Mouse (Mus musculus) c-Kit-positive CD71-negative TER-119-negative erythroid progenitor cells, embryonic 14.5 days (primary cell): ENCODE measurements around the gene Lhx8.
A peak's percentile ranks its signal among the peaks of the same experiment; 100 is the strongest.

Experiments used
- DNase-seq: peaks from one replicate; pipeline ENCODE4 v3.0.0-alpha.2; 2013; ENCODE audit warnings: low read depth

The Lhx8 gene

GRCm38 (mm10) chr3:154321921-154322574, 8.4 kb downstream of the Lhx8 start:
- DNase-seq: no peak

GRCm38 (mm10) chr3:154317651-154318248, 12.7 kb downstream of the Lhx8 start:
- no peak for DNase-seq

GRCm38 (mm10) chr3:154305163-154305884, 25.1 kb downstream of the Lhx8 start:
- DNase-seq: no peak

GRCm38 (mm10) chr3:154301102-154301501, 29.4 kb downstream of the Lhx8 start:
- DNase-seq: no peak

GRCm38 (mm10) chr3:154300006-154300405, 30.5 kb downstream of the Lhx8 start:
- no peak for DNase-seq

GRCm38 (mm10) chr3:154298490-154298889, 32.0 kb downstream of the Lhx8 start:
- no peak for DNase-seq

GRCm38 (mm10) chr3:154297499-154297898, 33.0 kb downstream of the Lhx8 start:
- no peak for DNase-seq

GRCm38 (mm10) chr3:154294924-154295834, 35.3 kb downstream of the Lhx8 start:
- DNase-seq: no peak

GRCm38 (mm10) chr3:154293839-154294490, 36.5 kb downstream of the Lhx8 start:
- no peak for DNase-seq

- DNase-seq: no peak
Measured at GRCm38 (mm10) chr3:154292126-154292525, 38.3 kb downstream of the Lhx8 start.

- no peak for DNase-seq
Measured at GRCm38 (mm10) chr3:154290351-154290750, 40.1 kb downstream of the Lhx8 start.

GRCm38 (mm10) chr3:154288429-154289069, 41.9 kb downstream of the Lhx8 start:
- no peak for DNase-seq

GRCm38 (mm10) chr3:154287217-154287616, 43.2 kb downstream of the Lhx8 start:
- DNase-seq: no peak

- no peak for DNase-seq
Measured at GRCm38 (mm10) chr3:154285351-154285750, 45.1 kb downstream of the Lhx8 start.

- no peak for DNase-seq
Measured at GRCm38 (mm10) chr3:154284260-154284659, 46.2 kb downstream of the Lhx8 start.

- no peak for DNase-seq
Measured at GRCm38 (mm10) chr3:154274681-154275080, 55.8 kb downstream of the Lhx8 start.

GRCm38 (mm10) chr3:154269757-154270366, 60.6 kb downstream of the Lhx8 start:
- peak; percentile 29 for DNase-seq

GRCm38 (mm10) chr3:154268313-154268712, 62.1 kb downstream of the Lhx8 start:
- no peak for DNase-seq

GRCm38 (mm10) chr3:154257312-154257711, 73.1 kb downstream of the Lhx8 start:
- DNase-seq: no peak
